Mouse (Mus musculus): Measurements from ENCODE around the gene 2010315B03Rik. TPM values are rescaled to one million over a fixed set of nuclear protein-coding genes. Genes with fewer than 3 reads are reported as not detected.

The 2010315B03Rik gene
- polyA plus RNA-seq, 1 experiment from 2014 or later, result 11.4 TPM

Other genes starting within 250 kb of the 2010315B03Rik start
- gene Ccr2, start 210.7 kb downstream of the 2010315B03Rik start, polyA plus RNA-seq (2015; fragmentation: Nextera tagmentation; extraction: Ambion mirVana), result 0.16 TPM in 1 of 2 replicates, not detected in the other
- 0.92 and 1.2 TPM in 2 replicates for gene Ccr5, start 191.2 kb downstream of the 2010315B03Rik start, polyA plus RNA-seq (2015; fragmentation: Nextera tagmentation; extraction: Ambion mirVana)
- gene Ppp2r3d, start 164.2 kb upstream of the 2010315B03Rik start, polyA plus RNA-seq (2015; fragmentation: Nextera tagmentation; extraction: Ambion mirVana), result 146 and 161 TPM in 2 replicates
- not detected in 2 replicates for gene Gm21836, start 181.1 kb upstream of the 2010315B03Rik start, polyA plus RNA-seq (2015; fragmentation: Nextera tagmentation; extraction: Ambion mirVana)